Mouse (Mus musculus) gastrocnemius, postnatal 4 days (tissue): ENCODE data around the gene Hdac4. TPM values are rescaled to one million over a fixed set of nuclear protein-coding genes. Genes with fewer than 3 reads are reported as not detected.

Source experiments
- DNase-seq, 2 experiments: peaks; one replicate each; pipeline ENCODE4 v3.0.0; 2021 to 2022; ENCODE audit warnings: low spot score in 2 of 2, mixed read lengths in 2 of 2
- total RNA-seq, 2 experiments: library from RNA; stranded (reverse); gene quantifications; 2 replicates each; pipeline ENCODE4 v1.2.3; 2021

Hdac4 gene
- total RNA-seq, 2 experiments from 2014 or later: 59.1 to 62.9 TPM

GRCm38 (mm10) chr1:92063271-92063670 is 132.2 kb downstream of the Hdac4 start:
- DNase-seq: no peak

- no peak for DNase-seq
Measured at GRCm38 (mm10) chr1:92061198-92062073, 134.1 kb downstream of the Hdac4 start.

- DNase-seq: no peak
Measured at GRCm38 (mm10) chr1:92060532-92061064, 134.9 kb downstream of the Hdac4 start.

DNA sequence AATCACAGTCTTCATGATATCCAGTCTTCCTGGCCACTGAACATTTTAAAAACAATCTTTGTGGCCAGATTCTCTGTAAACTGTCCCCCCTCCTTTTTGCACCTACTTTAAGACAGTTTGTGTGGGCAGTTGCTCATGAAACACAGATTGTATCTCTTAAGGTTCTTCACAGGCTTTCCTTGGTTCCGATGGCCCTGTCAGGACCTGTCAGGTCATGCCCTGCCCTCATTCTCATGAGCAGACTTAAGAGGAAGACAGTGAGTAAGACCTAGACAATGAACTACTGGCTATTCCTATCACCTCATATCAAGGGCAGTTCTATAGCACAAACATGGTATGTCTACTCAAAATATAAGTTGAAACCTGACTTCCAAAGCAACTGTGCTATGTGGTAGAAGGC is 135.9 kb downstream of the Hdac4 start:
- DNase-seq: no peak

DNA sequence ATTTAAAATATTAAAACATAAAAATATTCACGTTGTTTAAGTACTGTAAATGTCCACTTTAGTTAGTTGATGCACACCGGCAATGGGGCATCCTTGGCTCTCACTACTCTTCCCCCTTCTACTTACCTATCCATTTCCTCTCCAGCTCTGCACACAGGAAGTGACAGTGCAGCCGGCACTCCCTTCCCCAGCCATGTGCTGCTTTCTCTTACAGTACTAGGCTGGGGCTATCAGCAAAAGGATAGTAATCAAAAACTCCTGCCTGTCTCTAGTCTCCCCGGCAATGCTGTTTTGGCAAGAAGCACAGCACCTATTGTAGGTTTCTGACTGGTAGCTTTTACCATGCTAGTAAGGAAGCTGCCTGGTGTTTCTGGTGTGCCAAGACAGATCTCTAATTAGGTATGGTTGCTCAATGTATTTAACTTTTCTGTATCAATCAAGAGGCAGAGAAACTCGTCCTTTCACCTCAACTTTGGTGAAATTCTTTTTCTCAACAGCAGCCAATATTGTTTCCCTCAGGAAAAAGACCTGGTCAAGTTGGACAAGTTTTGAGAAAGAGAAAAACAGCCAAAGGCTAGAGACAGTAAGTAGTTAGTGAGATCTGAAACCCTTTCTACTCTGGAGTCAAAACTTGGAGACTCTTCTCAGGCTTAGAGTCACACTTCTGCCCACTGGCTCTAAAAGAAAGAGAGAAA is 136.6 kb downstream of the Hdac4 start:
- DNase-seq: no peak

- DNase-seq: no peak
Measured at GRCm38 (mm10) chr1:92057068-92057467, 138.4 kb downstream of the Hdac4 start.

- no peak for DNase-seq
Measured at GRCm38 (mm10) chr1:92055149-92055548, 140.3 kb downstream of the Hdac4 start.

DNA sequence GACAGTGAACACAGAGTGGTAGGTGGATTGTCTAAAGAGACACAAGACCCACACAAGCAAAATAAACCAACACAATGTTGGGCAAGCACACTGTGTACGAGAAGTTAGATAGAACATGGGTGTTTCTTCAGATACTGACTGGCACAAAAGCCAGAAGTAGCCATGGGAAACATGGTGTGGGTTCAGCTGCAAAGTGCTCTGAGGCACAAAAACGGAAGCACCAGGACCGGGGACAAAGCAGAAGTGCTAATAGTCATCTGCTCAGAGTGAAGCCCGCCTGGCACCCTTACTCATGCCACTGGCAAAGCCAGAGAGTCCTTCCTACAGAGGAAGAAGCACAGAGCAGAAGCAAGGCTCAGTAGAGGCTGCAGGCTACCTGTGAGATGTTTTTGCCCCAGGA is 143.3 kb downstream of the Hdac4 start:
- DNase-seq: no peak

DNA sequence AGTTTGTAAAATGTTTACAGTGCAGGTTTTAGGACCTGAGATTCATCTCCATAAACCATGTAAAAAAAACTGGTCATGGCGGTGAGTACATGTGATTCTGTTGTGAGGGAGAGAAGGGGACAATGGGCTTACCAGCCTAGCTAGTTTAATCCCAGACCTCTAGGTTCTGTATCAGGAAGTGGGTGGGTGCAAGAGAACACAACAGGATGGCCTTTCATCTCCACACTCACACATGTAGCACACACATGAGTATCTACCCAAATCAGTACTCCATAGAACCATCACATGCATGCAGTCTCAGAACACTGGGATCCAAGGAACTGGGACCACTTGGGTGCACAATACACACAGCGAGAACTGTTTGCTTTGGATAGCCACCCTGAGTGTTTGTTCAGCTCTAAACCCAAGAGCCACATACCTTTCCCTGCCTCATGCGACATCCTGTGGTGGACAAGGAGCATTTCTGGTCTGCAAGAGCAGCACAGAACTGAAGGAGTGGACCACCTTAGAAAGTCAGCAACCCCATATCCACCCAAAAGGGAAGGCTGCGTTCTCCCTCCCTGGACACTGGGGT is 143.9 kb downstream of the Hdac4 start:
- DNase-seq: no peak

- DNase-seq: no peak
Measured at GRCm38 (mm10) chr1:92050992-92051391, 144.5 kb downstream of the Hdac4 start.

- DNase-seq: no peak
Measured at GRCm38 (mm10) chr1:92050566-92050965, 144.9 kb downstream of the Hdac4 start.

DNA sequence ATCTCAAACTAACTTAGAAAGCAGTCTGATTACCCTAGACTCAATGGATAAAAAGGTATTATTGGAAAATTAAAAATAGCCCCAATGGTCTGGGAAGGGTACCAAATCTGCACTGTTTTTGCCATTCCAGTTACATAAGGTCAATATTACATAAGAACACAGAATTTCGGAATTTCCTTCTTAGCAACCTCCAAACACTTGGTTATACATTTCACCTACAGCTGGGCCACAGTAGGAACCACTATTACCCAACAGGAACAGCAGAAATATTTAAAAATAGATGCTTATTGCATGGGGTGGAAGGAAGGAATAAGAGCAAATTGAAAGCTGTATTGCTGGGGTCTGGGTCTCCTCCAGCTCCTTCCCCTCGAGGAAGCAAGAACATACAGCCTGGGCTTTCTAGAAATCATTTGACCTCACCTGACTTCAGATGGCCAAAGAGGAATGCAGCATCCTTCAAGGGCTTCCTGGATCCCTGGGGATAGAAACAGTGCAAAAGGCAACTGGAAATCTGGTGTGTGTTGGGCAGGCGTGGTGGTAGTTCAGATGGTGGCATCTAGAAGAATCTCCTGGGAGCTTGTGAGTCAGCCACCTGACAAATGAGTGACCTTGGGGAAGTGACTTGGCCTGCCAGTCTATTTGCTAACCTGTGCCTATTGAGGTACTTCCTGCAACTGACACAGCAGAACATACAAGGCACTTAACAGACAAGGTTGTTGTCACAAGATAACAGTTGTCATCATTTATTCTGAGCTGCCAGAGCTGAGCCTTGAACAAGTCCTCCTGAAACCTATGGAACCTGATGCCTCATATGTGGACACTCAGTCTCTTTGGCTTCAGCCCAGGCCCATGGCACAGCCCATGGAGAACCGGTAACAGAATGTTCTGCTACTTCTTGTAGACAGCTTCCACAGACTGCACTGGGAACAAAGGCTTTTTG is 146.8 kb downstream of the Hdac4 start:
- DNase-seq: no peak

- DNase-seq: no peak
Measured at GRCm38 (mm10) chr1:92045671-92046070, 149.8 kb downstream of the Hdac4 start.

DNA sequence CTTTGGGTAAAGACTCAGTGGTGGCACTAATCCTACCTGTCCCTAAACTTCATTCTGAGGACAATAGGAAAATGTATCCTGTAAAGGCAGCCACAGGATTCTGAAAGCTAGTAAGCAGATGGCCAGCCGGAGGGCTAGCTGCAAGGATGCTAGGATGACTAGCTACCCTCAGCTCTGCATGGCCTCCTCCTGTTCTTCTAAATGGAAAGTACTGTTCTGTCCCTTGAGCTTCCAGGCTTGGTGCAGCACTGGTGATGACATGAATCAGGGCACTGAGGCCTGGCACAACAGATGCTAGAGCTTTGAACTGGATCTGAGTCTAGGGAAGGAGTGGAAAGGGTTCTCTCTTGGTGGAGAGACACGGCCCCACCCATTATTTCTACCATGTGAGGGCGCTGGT is 150.6 kb downstream of the Hdac4 start:
- no peak for DNase-seq

DNA sequence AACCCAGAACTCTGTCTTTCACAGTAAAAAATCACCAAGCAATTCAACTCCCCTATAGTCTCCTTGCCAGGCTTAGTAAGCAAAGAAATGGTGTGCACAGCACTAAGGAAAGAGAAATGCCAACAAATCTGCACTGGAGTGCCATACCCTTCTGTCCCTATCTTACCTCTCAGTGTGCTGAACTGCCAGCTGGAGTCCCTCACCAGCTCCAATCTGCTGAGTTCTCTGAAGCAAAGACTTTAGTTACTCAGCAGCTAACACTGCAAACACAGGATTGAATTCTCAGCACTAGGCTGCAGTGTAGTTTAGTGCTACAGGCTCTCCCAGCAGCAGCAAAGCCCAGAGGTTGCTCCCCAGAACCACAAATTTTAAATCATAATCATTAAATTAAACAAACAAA is 151.5 kb downstream of the Hdac4 start:
- DNase-seq: no peak

DNA sequence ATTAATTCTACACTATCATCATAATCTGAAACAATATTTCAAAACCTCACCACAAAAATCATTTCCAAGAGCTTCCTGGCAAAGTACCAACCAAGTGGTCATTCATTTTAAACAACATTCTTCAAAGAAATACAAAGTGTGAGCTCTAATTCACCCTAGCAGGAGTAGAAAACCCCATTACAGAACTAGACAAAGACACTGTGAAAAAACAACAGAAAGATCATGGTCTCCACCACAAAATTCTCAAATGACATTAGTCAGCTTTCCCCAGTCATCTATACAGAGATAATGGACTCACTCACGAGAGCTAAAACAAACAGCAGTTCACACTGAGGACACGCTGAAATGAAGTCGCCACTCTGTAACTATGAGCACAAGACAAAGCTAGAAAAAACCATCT is 153.4 kb downstream of the Hdac4 start:
- DNase-seq: no peak

GRCm38 (mm10) chr1:92041290-92041689 is 154.2 kb downstream of the Hdac4 start:
- DNase-seq: no peak

DNA sequence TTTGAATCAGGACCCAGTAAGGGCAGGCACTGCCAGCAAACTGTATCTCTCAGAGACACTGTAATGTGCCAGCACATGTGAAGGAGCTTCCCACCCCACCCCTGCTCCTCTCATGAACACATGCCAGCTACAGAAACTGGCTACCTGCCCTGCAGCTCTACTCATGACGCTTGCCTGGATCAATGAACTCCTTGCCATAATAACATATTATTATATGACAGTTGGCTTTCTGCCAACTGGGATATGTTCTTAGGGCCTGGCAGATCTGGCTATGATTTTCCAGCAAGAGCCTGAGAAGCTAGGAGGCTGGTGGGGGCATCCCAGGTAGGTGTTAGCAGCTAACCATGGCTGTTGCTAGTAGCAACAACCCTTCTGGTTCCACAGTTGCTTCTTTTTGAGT is 156.8 kb downstream of the Hdac4 start:
- no peak for DNase-seq

DNA sequence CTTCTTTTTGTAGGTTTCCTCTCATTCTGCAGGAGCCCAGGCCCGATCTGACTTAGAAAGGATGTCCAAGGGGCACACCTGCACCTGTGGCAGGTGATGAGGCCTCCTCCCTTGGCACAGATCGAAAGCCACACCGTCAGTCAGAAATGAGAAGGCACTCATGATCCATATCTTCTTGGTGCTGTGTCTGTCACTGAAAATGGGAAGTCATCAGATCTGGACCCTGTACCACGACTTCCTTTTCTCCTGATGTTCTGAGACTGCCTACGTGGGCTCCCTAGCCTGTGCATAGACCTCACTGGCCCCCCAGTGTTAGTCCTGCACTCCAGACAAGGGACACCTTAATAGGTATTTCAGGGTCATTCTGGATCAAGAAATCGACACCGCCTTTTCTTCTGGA is 158.5 kb downstream of the Hdac4 start:
- DNase-seq: no peak

- DNase-seq: no peak
Measured at GRCm38 (mm10) chr1:92035770-92036169, 159.7 kb downstream of the Hdac4 start.

DNA sequence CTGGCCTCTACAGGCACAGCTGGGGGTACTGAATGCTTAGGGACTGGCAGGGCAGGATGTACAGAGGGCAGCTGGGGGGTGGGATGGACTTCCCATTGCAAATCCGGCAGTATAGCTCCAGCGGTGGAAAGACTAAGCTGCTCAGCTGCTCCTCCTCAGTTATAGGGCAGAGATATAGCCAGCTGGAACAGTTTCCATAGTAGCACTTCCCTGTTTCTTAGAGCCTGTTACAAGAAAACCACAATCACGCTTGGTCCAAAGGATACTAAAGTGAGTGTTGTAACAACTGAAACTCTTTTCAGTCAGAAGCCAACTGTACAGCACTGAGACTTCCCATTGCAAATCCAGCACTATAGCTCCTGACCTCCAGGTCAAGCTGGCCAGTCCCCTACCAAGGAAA is 161.3 kb downstream of the Hdac4 start:
- no peak for DNase-seq
